In the genomic region with DNA sequence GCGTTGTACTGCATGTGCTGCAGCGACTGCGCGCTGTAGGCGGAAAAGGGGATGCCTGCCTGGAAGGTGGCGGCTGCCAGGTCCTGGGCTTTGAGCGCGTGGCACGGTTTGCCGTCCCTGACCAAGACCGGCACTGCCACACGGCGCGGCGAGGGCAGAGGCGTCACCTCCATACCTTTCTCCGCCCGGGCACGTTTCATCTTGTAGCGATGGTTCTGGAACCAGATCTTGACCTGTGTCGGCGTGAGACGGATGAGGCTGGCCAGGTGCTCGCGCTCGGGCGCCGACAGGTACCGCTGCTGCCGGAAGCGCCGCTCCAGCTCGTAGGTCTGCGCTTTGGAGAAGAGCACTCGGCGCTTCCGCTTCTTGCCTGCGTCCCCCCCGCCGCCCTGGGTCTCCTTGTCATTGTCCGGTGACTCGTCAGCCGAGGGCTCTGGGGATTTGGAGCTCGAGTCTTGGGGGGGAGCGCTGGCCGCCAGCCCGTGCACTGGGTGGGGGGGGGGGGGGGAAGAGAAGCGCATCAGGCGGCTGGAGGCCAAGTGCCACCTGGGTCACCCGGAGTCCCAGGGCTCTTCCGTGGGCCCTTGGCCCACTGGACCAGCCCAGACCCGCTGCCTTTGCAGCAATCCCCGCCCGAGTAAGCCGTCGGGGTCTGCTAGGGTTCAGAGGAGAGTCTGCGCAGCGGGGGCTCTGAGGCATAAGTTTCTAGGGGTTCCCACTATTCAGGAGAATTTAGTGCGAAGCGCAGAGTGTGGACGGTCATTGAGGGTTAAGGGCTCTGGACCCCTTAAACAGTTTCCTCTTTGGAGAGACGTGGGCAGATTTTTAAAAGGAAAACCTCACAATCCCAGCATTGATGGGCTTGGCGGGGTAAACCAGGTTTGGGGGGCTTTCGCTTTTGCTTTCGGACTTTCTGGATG, we compare ENCODE assay signal across 9 mouse cellular contexts. TPM values are rescaled to one million over a fixed set of nuclear protein-coding genes. Genes with fewer than 3 reads are reported as not detected.
DNase-seq lines count a peak whose midpoint lies in the region; ATAC-seq and TF ChIP-seq lines count a peak whose summit lies in the region.
"Had no signal": no experiment of that assay in that cellular context is flagged by ENCODE, and none has a peak within 500 bp of the region (broad histone marks: within the 10 kb centered on the region; RNA-seq: fewer than 3 reads in every experiment).

No protein-coding gene starts in this region.

- peak overlapping the region; percentile 27 for H3K4me3 ChIP-seq in lung, embryonic 14.5 days (ENCODE audit: low read depth, low read length)
- H3K4me3 ChIP-seq in embryonic facial prominence, embryonic 14.5 days (ENCODE audit: low read depth, low read length), result peak overlapping the region; percentile 16
- H3K4me3 ChIP-seq in limb, embryonic 13.5 days, result peak overlapping the region; percentile 29
- no peak overlapping the region for H3K4me3 ChIP-seq in lung, adult 2 months (replicated peaks; ENCODE audit: extremely low read depth, low read depth, low read length)

- no peaks in the 10 kb centered on the region for H3K4me1 ChIP-seq in lung, embryonic 14.5 days (ENCODE audit: insufficient read depth)
- H3K4me1 ChIP-seq in embryonic facial prominence, embryonic 14.5 days (ENCODE audit: control insufficient read depth, insufficient read depth, low read length), result no peaks in the 10 kb centered on the region
- peaks cover 20% of the 10 kb centered on the region for H3K4me1 ChIP-seq in limb, embryonic 13.5 days
- H3K4me1 ChIP-seq in lung, adult 2 months (ENCODE audit: control insufficient read depth, insufficient read depth, low read length), result peaks cover 9% of the 10 kb centered on the region; the same call in 1 of the 2 replicates

- no peak for ATAC-seq in lung, embryonic 14.5 days (ENCODE audit: insufficient read depth)
- no peak for ATAC-seq in embryonic facial prominence, embryonic 14.5 days (ENCODE audit: low read depth)
- 0 out of 2 replicates have a peak, but pooled peaks have one; percentile 6 for ATAC-seq in limb, embryonic 13.5 days (ENCODE audit: low FRiP score, low read depth)
- ATAC-seq in erythroblast, adult 5-6 weeks (replicated peaks; ENCODE audit: low FRiP score, poor library complexity, severe bottlenecking), result no peak

- no peak overlapping the region for H3K9ac ChIP-seq in lung, embryonic 14.5 days
- H3K9ac ChIP-seq in embryonic facial prominence, embryonic 14.5 days (ENCODE audit: low read depth, low read length), result no peak overlapping the region
- no peak overlapping the region for H3K9ac ChIP-seq in limb, embryonic 13.5 days

- H3K36me3 ChIP-seq in lung, embryonic 14.5 days (ENCODE audit: insufficient read depth), result no peaks in the 10 kb centered on the region
- no peaks in the 10 kb centered on the region for H3K36me3 ChIP-seq in embryonic facial prominence, embryonic 14.5 days (ENCODE audit: control insufficient read depth, insufficient read depth, low read length)
- H3K36me3 ChIP-seq in limb, embryonic 13.5 days, result no peaks in the 10 kb centered on the region
- no peaks in the 10 kb centered on the region for H3K36me3 ChIP-seq in splenic B cell, adult 2 months (ENCODE audit: control insufficient read depth, insufficient read depth, low read length, poor library complexity, severe bottlenecking)

- H3K4me2 ChIP-seq in lung, embryonic 14.5 days, result peak overlapping the region; percentile 52
- H3K4me2 ChIP-seq in embryonic facial prominence, embryonic 14.5 days (ENCODE audit: low read depth, low read length), result peak overlapping the region; percentile 39
- peak overlapping the region; percentile 49 for H3K4me2 ChIP-seq in limb, embryonic 13.5 days (replicated peaks)

- TF ChIP-seq CTCF in lung, embryonic 14.5 days (IDR thresholded peaks at IDR 0.05; ENCODE audit: low read depth), result no peak
- no peak for TF ChIP-seq CTCF in lung, adult 2 months (IDR thresholded peaks at IDR 0.05; ENCODE audit: insufficient read depth, low read length)

- no peak for DNase-seq in lung, embryonic 14.5 days
- DNase-seq in lung, postnatal 25 days (ENCODE audit: low spot score), result no peak
- DNase-seq in embryonic facial prominence, embryonic 14.5 days (ENCODE audit: low spot score), result no peak
- peak; percentile 18 for DNase-seq in splenic B cell, adult 2 months (ENCODE audit: low read depth, low spot score)
- no peak for DNase-seq in right cerebral cortex, postnatal 36 days (ENCODE audit: low spot score in 2 of 2)
- DNase-seq in lung, adult 2 months, result no peak

- no peaks in the 10 kb centered on the region for H3K9me3 ChIP-seq in lung, embryonic 14.5 days (ENCODE audit: low read depth, low read length)
- H3K9me3 ChIP-seq in embryonic facial prominence, embryonic 14.5 days (ENCODE audit: control insufficient read depth, low read length), result no peaks in the 10 kb centered on the region
- H3K9me3 ChIP-seq in limb, embryonic 13.5 days, result no peaks in the 10 kb centered on the region

- under 1% methylated on average over 62 of the region's 65 CpGs for WGBS in lung, embryonic 14.5 days
- WGBS in embryonic facial prominence, embryonic 14.5 days, result under 1% methylated on average over 43 of the region's 65 CpGs
- WGBS in limb, embryonic 13.5 days, result 1% methylated on average over 58 of the region's 65 CpGs
- 2% methylated on average over 65 of the region's 65 CpGs for WGBS in lung, adult 2 months

- peaks cover 95% of the 10 kb centered on the region for H3K27me3 ChIP-seq in lung, embryonic 14.5 days (ENCODE audit: insufficient read depth, low read length)
- H3K27me3 ChIP-seq in embryonic facial prominence, embryonic 14.5 days (replicated peaks; ENCODE audit: control insufficient read depth, insufficient read depth, low read length), result peaks cover 95% of the 10 kb centered on the region
- H3K27me3 ChIP-seq in limb, embryonic 13.5 days, result peaks cover 96% of the 10 kb centered on the region
- no peaks in the 10 kb centered on the region; the same call in 1 of the 2 replicates for H3K27me3 ChIP-seq in splenic B cell, adult 2 months (ENCODE audit: control insufficient read depth, insufficient read depth, low read length, poor library complexity, severe bottlenecking)

- TF ChIP-seq POLR2A in lung, adult 2 months (IDR thresholded peaks at IDR 0.05; ENCODE audit: borderline replicate concordance, extremely low read depth, low read depth, low read length), result no peak

- H3K27ac ChIP-seq in lung, embryonic 14.5 days (ENCODE audit: low read depth), result no peak overlapping the region
- H3K27ac ChIP-seq in embryonic facial prominence, embryonic 14.5 days (replicated peaks; ENCODE audit: low read depth, low read length), result no peak overlapping the region
- no peak overlapping the region for H3K27ac ChIP-seq in limb, embryonic 13.5 days

RNA-seq across cellular contexts. Expression of gene Nkx2-2, which starts 9.7 kb away (rescaled TPM):
- not detected in 2 replicates for polyA plus RNA-seq in lung, embryonic 14.5 days (2014; fragmentation: Nextera tagmentation; extraction: Ambion mirVana)
- not detected in 2 replicates for polyA plus RNA-seq in embryonic facial prominence, embryonic 14.5 days (2014; fragmentation: Nextera tagmentation; extraction: Ambion mirVana)
- not detected in 2 replicates for polyA plus RNA-seq in limb, embryonic 13.5 days (2015; fragmentation: Nextera tagmentation; extraction: Ambion mirVana)
- not detected in 2 replicates for total RNA-seq in erythroblast, adult 5-6 weeks (2015; ENCODE audit: low replicate concordance)
- not detected in 2 replicates for total RNA-seq in erythroblast, adult 5-6 weeks (2017; ENCODE audit: low replicate concordance)
- polyA plus RNA-seq in lung, adult 2 months (2012; rRNA removed), result not detected in 2 replicates
- total RNA-seq: neutrophil, adult 5-6 weeks had no signal
